Mouse (Mus musculus) cortical plate, adult 2 months (tissue): ENCODE data around the gene Heyl.

Source experiments
- CTCF ChIP-seq: fragments of 200-500 bp; IDR thresholded peaks from 2 replicates; pipeline ENCODE4 v1.5.1; 2011; ENCODE audit warnings: mild to moderate bottlenecking, control low read depth, low read length; ENCODE audit not compliant: insufficient read depth; ENCODE audit errors: extremely low read depth
- POLR2A ChIP-seq: fragments of 200-500 bp; IDR thresholded peaks from 2 replicates; pipeline ENCODE4 v1.6.1; 2011; ENCODE audit warnings: mild to moderate bottlenecking, low read length, control low read depth; ENCODE audit not compliant: insufficient read depth; ENCODE audit errors: extremely low read depth

DNA sequence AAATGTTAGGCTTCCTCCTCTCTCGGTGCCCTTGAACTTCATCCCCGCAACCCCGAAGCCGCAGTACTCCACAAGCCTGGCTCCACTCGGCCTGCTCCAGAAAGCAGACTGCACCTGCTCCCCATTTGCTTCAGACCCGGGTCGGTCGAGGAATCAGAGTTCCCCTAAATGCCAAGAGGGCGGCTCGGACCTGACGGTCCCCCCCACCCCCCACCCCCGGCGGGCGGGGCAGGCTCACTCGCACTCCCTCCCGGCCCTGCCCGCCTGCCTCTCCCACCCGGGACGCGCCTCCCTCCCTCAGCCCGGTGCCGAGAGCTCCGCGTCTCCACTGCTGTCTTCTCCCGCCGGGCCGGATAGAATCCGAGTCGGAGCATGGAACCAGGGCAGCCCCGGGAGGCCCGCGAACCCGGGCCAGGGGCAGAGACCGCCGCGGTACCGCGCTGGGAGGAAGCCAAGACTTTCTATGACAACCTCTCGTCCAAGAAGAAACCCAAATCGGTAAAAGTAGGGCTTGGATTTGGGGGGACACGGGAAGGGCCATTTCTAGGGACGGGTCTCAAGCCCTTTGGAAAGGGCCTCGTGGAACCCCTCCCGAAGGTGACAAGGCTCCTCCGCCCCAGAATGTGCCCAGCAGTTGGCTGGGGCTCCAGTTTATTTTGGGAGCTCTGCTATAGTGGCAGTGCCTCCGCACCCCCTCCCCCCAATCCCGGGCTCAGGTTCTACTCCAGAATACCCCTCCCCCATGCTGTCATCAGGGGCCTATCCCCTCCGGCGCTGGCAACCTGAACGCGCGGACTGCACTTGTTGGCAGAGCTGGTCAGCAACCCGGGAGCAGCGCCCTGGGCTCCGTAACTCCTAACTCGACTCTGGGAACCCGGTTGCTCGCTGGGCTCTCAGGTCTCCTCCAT lies 31.9 kb upstream of the Heyl start, which contains the start of gene Nt5c1a:
- TF ChIP-seq CTCF, result no peak
- no peak for TF ChIP-seq POLR2A
